Comparison of ENCODE assay signal across 8 mouse cellular contexts in the genomic region with DNA sequence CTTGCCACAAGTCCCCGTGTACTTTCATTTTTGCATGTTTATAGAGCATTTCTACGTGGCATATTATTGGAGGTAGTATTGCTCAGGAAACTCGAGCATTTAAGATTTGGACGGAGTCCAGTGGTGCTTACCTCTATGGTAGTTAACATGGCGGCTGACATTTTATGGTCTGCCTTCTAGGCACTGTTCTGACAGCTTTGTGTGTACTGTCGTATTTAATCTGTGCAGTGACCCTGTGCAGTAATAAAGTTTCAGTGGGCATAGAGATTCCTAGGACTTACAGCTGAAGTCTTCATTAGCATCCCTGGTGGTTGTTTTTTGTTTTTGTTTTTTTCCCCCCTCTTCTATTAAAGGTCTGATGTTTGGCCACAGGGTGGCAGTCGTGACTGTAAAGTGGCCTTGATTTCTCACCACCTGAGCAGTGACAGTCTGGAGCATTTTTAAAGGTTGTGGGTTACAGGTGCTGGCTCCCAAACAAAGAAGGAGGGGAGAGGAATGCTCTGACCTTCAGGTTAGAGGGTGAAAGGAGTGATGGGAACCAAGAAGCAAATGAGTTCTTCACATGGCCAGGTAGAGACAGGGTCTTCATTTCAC.
DNase-seq lines count a peak whose midpoint lies in the region; TF ChIP-seq lines count a peak whose summit lies in the region.

No protein-coding gene starts in this region.

- H3K4me3 ChIP-seq in myocyte = no peak overlapping the region

- TF ChIP-seq POLR2A in myocyte (IDR thresholded peaks at IDR 0.05; ENCODE audit: insufficient read length, low read depth) = no peak

- intact Hi-C loops in heart, postnatal 36 days (cut with DNase I) = loop anchor here (1.0 to 10.0 kb wide), 4 partner anchors 237 to 588 kb away; no protein-coding TSS in a partner anchor
- intact Hi-C loops in left cerebral cortex, postnatal 10 days (cut with DNase I) = loop anchor here (2.0 to 10.0 kb wide), 5 partner anchors 202 to 1690 kb away; a partner anchor contains a TSS

- H3K27me3 ChIP-seq in myocyte (ENCODE audit: control insufficient read depth, insufficient read depth, insufficient read length) = no peaks in the 10 kb centered on the region

- no peak overlapping the region for H3ac ChIP-seq in myocyte (ENCODE audit: control insufficient read depth, insufficient read length)

- no peaks in the 10 kb centered on the region for H3K79me2 ChIP-seq in myocyte (ENCODE audit: control insufficient read depth, insufficient read depth)

- no peaks in the 10 kb centered on the region for H3K36me3 ChIP-seq in myocyte (ENCODE audit: control insufficient read depth, insufficient read depth)

- H3K4me2 ChIP-seq in myocyte (ENCODE audit: low read depth) = peak overlapping the region; percentile 53

- peak; percentile 50 for DNase-seq in ovary, postnatal 36 days (ENCODE audit: low spot score)
- no peak for DNase-seq in ovary, adult 18-20 months (ENCODE audit: low spot score)
- DNase-seq in ZHBTc4 (ENCODE audit: low read depth, low spot score) = peak; percentile 68
- DNase-seq in cerebellum, postnatal 4 days (ENCODE audit: low spot score in 2 of 2) = peak; percentile 43 to 63
- peak; percentile 56 to 64 for DNase-seq in heart, postnatal 36 days
- DNase-seq in left cerebral cortex, postnatal 10 days (ENCODE audit: extremely low spot score in 1 of 2, low spot score in 2 of 2) = peak; percentile 53 to 61
- no peak for DNase-seq in spleen, postnatal 4 days (ENCODE audit: low spot score in 2 of 2)

TF ChIP-seq in myocyte, 11 proteins besides CTCF, POLR2A, EP300 and RAD21:
- TF ChIP-seq CEBPB (IDR thresholded peaks at IDR 0.05; ENCODE audit: insufficient read depth, poor library complexity, severe bottlenecking) = no peak
- TF ChIP-seq TCF12 (IDR thresholded peaks at IDR 0.05; ENCODE audit: insufficient read depth, poor library complexity, severe bottlenecking) = no peak
- no peak for TF ChIP-seq E2F4 (IDR thresholded peaks at IDR 0.05; ENCODE audit: insufficient read depth)
- TF ChIP-seq USF1 (IDR thresholded peaks at IDR 0.05; ENCODE audit: low read depth) = no peak
- TF ChIP-seq SRF (IDR thresholded peaks at IDR 0.05; ENCODE audit: control insufficient read depth, insufficient read length, low read depth) = no peak
- TF ChIP-seq MYOD1 (IDR thresholded peaks at IDR 0.05; ENCODE audit: control insufficient read depth in 1 of 3, insufficient read length in 2 of 3, low read depth in 2 of 3) = no peak
- TF ChIP-seq REST (IDR thresholded peaks at IDR 0.05; ENCODE audit: insufficient read depth, insufficient read length) = no peak
- TF ChIP-seq TCF3 (IDR thresholded peaks at IDR 0.05; ENCODE audit: insufficient read length, low read depth) = no peak
- TF ChIP-seq MAX (IDR thresholded peaks at IDR 0.05; ENCODE audit: low read depth) = no peak
- no peak for TF ChIP-seq POLR2AphosphoS2 (IDR thresholded peaks at IDR 0.05; ENCODE audit: insufficient read length, low read depth)
- no peak for TF ChIP-seq MYOG (IDR thresholded peaks at IDR 0.05; ENCODE audit: control insufficient read depth in 1 of 3, insufficient read depth in 1 of 3, insufficient read length in 2 of 3, low read depth in 2 of 3)

Comparison
In these comparisons a context has a peak if more than half of its experiments do, and no peak if none do; other contexts are left out.
1. DNase-seq: peak in ovary, postnatal 36 days (single experiment), ZHBTc4 (single experiment), cerebellum, postnatal 4 days (2 of 2), heart, postnatal 36 days (2 of 2) and left cerebral cortex, postnatal 10 days (2 of 2); none in ovary, adult 18-20 months (single experiment) and spleen, postnatal 4 days (0 of 2).